Mouse (Mus musculus) lung, embryonic 15.5 days (tissue): Measurements from ENCODE around the gene Pcbp1. TPM values are rescaled to one million over a fixed set of nuclear protein-coding genes. Genes with fewer than 3 reads are reported as not detected.

Source experiments
- microRNA-seq: library from miRNA; unstranded; fragments of <30 nt; microRNA quantifications from one replicate; pipeline ENCODE4, GENCODE M21; 2016
- polyA plus RNA-seq: library from polyadenylated mRNA; unstranded; fragments of >200 nt; fragmentation: Nextera tagmentation; extraction: Ambion mirVana; gene quantifications from 2 replicates; pipeline ENCODE4 v1.2.1, GENCODE M21; 2015

Pcbp1 gene
- polyA plus RNA-seq, 1 experiment from 2014 or later = 554 TPM

Small RNA genes lying within 50 kb of the gene (microRNA-seq; reads per million reads assigned to microRNA genes)
- gene Gm22184 = not detected

Other genes starting within 250 kb of the Pcbp1 start
- 111 TPM in 2 replicates for gene Fam136a, start 160.7 kb downstream of the Pcbp1 start, polyA plus RNA-seq
- 556 and 637 TPM in 2 replicates for gene Snrpg, start 155.0 kb downstream of the Pcbp1 start, polyA plus RNA-seq
- gene Pcyox1, start 129.2 kb downstream of the Pcbp1 start, polyA plus RNA-seq = 80.9 and 82.2 TPM in 2 replicates
- 179 and 191 TPM in 2 replicates for gene Tia1, start 122.1 kb downstream of the Pcbp1 start, polyA plus RNA-seq
- 1.3 TPM in 1 of 2 replicates, not detected in the other for gene Gm44790, start 99.7 kb downstream of the Pcbp1 start, polyA plus RNA-seq
- 20.9 and 22.1 TPM in 2 replicates for gene C87436, start 87.9 kb downstream of the Pcbp1 start, polyA plus RNA-seq
- 1.0 TPM in 2 replicates for gene Asprv1, start 101.8 kb upstream of the Pcbp1 start, polyA plus RNA-seq
- 12.8 and 13.1 TPM in 2 replicates for gene Mxd1, start 142.8 kb upstream of the Pcbp1 start, polyA plus RNA-seq
- 103 and 109 TPM in 2 replicates for gene Snrnp27, start 158.2 kb upstream of the Pcbp1 start, polyA plus RNA-seq
- 32.7 and 32.9 TPM in 2 replicates for gene Gmcl1, start 207.1 kb upstream of the Pcbp1 start, polyA plus RNA-seq